Mouse (Mus musculus) left cerebral cortex, postnatal 25 days (tissue): ENCODE measurements at regions not wholly inside any gene's neighbourhood (a gene's known extent, or its start where the extent isn't known, plus 50 kb on each side); places are given as distances from the start of the nearest gene placed in this dataset.

Experiments
- DNase-seq, 2 experiments: peaks; one replicate each; pipeline ENCODE4 v3.0.0; 2022; ENCODE audit warnings: low spot score in 2 of 2, mixed read lengths in 1 of 2
- intact Hi-C: fragments of 180-260 bp; cut with DNase I; formaldehyde crosslinking; loops from one replicate; pipeline ENCODE4 v1.15.1; 2025

DNA sequence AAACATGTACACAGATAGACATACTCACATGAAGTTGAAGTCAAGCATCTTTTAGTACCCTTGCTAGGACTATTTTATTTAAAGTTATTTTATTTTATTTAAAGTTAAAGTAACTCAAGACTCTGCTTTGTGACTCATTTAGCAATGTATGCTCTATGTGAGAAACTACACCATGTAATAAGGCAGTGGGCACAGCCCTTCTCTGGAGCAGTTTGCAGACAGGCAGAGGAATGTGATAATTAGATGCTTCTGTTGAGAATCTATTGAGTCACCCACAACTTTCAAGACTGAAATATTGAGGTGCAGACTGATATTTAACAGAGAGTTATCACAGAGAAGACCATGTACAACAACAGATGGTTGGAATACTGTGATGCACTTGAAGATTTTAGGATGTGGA lies 825.2 kb upstream of the Cntn5 start:
- intact Hi-C loops, result no loop called here
- DNase-seq, result peak; percentile 6 to 61

DNA sequence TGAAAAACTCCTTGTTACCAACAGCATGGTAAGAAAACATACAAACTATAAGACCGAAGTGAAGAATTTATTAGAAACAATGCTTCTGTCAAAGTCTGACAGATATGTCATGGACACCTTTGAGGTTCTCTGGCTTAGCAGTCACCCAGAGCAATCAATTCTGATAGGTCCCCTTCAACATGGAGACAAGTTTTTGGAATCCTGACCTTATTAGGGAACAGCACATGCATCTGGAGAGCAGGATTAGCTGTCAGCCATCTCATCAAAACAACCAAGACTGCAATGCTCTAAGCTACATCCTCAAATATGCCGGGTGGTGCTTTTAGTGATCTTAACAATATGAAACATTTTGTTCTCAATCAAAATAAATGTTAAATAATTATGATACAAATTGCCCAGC lies 817.2 kb upstream of the Cntn5 start:
- intact Hi-C loops, result no loop called here
- DNase-seq, result no peak

DNA sequence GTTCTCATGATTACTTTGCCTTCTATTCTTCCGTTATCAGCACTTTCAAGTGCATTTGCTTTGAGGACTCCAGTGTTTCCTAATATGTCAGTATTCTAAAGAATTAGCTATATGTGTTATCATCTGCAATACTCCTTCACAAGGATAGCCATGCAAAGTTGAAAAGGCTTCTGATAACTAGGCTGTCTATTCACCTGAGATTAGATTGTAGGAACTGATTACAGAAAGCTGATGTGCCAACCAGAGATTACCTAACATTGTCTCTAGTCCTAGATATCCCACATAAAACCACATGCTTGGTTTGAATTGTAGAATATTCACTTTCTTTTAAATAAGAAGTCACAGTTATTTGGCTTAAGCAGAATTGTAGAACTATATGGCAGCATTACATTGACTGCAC lies 800.1 kb upstream of the Cntn5 start:
- no peak for DNase-seq
- intact Hi-C loops, result no loop called here

DNA sequence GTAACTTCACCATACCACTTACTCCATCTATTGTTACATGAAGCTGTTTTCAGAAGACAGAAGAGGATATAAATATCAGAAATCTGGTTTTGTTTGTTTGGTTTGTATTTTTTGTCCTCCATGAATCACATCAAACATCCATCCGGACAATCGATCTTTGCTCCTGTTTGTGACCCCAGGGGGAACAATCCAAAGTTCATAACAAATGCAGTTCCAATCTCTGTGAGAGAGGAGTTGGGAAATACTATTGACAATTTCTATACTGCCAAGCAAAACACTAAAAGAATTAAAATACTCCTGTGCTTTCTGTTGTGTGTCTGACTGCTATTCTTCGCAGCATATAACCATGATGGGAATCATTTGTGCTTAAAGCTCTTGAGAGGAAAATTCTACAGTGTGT lies 798.6 kb upstream of the Cntn5 start:
- intact Hi-C loops, result no loop called here
- no peak for DNase-seq

DNA sequence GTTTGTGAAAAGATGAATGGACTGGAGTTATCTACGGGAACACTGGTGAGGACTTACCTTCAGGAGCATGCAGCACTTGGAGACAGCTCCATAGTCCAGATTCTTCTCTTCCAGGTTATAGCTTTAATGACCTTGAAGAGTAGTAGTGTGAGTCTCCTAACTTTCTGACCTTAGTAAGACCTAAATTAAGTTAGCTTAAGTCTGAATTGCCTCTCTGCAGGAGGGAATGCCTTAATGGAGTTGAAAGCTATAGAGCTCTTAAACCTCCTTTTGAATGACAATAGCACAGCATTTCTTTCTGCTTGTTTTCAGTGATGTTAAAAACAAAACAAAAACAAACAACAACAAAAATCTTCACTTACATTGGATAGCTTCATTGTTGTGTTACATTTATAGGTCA lies 788.9 kb upstream of the Cntn5 start:
- DNase-seq, result no peak
- intact Hi-C loops, result no loop called here

DNA sequence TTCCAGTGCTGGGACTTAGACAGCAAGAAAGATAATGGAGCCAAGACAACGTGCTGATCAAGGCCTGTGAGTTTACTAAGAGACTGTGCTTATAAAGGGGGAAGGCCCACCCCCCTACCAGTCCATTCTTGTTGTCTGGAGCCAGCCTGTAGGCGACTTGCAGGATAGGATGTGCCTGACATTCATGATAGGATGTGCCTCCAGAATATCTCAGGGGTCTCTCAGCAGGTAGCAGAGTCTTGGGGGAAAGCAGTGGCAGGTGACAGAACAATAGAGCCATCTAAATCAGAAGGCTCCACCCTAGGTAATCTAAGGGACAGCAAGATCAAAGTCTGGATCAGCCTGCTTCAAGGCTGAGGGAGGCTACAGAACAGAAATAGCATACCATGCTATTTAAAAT lies 782.5 kb upstream of the Cntn5 start:
- DNase-seq, result no peak
- intact Hi-C loops, result no loop called here

DNA sequence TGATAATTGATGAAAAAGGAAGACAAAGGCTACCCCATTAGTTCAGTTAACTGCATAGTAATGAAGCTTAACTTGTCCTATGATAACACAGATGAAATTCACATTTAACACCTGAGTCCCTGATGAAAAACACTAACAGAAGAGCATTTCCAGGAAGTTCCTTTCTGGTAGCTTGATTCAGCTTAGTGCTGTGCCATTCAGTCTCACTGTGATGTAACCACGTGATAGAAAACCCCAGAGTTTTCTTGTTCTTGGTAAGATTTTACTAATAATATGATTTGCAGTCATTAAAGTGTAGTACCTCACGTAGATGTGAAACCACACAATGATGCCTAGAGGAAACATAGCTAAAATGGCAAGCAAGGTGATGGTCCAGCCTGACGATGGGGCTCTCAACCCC lies 767.4 kb upstream of the Cntn5 start:
- intact Hi-C loops, result no loop called here
- DNase-seq, result no peak

DNA sequence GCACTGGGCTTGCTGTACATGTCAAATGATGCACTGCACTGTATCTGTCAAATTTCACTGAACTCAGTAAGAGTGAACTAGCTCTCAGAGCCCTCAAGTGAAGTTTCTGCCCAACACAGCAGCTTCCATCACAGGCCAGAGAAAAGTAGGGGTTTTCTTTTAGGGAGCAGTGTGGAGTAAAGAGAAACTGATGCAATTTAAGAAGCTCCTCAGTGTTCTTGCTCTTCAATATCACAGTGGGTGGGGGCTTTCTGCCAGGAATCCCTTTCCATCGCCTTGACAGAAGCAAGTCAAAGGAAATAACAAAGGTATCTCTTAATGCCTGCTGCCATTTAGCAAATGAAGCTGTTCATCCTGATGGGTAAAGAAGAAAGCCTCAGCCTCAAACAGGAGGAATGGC lies 766.7 kb upstream of the Cntn5 start:
- intact Hi-C loops, result no loop called here
- DNase-seq, result no peak

DNA sequence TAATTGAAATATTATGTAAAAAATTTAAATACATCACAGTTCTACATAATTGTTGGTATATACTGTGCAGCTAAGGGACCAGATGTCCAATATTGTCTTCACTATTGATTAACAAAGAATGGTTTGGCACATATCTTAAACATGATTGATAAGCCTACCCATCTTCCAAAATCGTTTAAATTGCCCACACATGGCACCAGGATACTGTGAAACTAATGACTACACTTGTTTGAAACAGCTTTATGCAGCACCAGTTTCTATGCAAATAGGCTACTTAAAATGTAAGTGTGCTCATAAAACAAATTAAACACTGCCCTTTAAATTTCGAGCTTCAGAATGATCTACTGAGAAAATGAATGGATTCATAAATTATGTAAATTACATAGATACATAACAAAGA lies 724.9 kb upstream of the Cntn5 start:
- no peak for DNase-seq
- intact Hi-C loops, result no loop called here

DNA sequence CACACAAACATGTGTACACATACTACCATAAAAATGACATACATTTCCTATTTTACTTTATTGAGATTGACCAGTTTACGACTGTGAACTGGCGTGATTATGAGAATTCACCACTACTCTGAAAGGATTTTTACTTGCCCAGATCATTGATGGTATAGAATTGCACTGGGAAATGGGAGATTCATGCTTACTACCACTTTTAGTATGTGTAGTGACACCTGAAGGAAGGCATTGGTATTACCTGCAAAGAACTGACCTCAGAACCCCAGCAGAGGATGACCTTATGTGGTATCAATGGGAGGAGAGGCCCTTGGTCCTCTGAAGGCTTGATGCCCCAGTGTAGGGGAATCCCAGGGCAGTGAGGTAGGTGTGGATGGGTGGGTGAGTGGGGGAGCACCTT lies 699.8 kb upstream of the Cntn5 start:
- intact Hi-C loops, result no loop called here
- no peak for DNase-seq

DNA sequence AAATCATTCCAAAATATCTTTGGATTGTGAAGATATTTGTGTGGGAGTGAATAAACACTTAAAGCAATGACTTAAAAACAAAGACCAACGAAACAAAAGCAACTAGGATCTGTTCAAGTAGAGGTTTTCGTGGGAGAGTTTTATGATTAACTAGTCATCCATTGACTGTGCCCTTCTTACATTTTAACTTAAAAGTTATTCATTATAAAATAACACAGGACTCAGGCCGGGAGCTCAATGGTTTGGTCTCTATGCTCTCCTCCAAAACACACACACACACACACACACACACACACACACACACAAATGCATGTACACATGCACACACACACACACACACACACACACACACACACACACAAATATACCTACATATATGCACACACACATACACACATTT lies 699.3 kb upstream of the Cntn5 start:
- DNase-seq, result no peak
- intact Hi-C loops, result no loop called here

DNA sequence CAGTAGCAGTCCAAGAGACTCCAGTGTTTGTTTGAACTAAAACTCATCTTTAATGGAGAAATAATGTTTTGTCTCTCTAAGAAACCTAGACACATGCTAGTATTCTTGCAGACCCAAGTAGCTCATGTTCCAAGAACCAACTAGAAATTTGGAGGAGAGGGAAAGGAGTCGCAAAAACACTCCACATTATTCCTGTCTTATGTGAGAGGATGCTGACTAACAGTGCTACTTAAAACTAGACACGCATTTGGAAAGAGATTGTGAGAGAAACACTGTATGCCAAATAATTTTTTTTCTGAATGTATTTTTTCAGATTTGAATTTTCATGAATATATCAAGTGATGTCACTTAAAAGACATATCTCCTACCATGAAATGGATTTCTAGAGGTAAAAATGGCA lies 698.3 kb upstream of the Cntn5 start:
- DNase-seq, result peak in 1 of 2 experiments; percentile 20
- intact Hi-C loops, result no loop called here

DNA sequence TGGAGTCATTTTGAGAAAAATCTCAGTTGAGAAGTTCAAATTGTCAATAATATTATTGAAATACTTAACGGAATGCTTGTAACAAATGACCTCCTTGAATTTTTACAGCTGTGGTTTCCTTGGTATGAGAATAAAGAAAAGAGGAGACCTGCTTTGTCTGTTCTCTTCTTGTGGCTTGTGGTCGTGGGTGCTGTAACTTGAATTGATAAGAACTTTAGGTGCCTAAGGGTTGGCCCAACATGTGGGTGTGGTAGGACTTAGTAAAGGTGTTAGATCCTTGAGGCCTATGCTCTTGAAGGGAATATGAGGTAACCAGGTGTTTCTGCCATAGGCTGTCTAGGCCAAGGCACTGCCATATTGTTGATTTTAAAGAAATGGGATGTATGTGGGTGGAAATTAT lies 674.4 kb upstream of the Cntn5 start:
- intact Hi-C loops, result no loop called here
- DNase-seq, result no peak

DNA sequence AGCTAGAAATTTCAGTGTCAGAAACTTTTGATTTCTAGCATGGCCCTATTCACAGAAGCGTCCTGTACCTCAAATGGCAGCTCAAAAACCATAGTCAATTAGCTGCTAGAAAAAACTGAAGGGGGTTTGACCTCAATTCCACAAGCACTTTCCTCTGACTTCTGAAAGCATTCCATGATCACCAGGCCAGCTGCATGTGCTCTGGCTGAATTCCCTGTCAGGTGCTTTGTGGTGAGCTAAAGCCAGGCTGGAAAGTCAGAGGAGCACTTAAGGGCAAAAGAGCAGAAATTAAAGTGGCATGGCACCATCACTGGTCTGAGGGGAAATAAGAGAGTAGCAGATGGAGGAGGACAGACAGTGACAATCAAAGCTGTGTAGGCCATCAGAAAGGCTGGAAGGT lies 658.3 kb upstream of the Cntn5 start:
- intact Hi-C loops, result no loop called here
- no peak for DNase-seq

DNA sequence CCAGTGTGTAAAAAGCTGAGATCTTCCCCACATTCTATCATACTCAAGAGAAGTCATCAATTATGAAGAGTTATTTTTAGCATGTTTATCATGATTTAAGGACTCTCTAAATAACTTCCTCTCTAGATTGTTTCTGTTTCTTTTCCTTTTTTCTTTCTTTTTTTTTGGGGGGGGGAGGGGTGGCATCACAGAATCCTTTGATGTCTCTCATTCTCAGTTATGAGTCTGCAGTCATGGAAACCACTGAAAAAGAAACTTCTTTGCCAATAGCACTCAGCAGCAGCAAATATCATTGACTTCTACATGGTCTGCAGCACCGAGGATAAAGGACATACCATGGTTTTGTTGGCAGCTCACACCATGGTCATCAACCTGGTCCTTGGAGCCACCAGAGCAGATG lies 654.8 kb upstream of the Cntn5 start:
- no peak for DNase-seq
- intact Hi-C loops, result no loop called here

DNA sequence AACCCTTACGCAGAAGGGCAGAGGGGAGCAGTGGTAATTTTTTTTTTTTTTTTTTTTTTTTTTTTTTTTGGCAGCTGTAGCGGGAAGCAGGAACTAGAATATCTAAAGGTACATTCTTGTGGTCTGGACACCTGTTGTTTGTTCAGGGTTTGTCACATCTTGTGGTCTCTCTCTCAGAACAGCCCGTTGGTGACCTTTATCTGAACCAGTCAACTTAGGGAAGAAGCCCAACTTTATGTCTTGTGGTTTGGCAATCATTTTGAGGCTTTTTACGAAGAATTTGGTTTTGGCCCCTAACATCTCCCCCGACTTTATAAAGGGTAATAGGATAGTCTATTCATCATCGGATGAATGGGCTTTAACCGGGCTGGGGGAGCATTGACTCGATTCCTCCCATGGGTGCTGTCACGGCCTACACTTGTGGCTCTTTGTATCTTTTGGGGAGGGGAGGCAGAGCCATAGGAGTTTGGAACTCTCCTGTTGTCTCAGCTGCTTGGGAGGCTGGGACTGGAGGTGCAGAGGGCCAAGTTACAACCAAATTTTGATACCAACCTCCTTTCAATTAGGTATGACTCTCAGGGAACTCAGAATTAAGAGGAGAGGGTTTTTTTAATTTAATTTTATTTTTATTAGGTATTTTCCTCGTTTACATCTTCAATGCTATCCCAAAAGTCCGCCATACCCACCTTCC lies 609.4 kb upstream of the Cntn5 start:
- intact Hi-C loops, result no loop called here
- no peak for DNase-seq
